Mouse (Mus musculus) forebrain, embryonic 14.5 days (tissue): Measurements from ENCODE around the gene Mvb12b. TPM values are rescaled to one million over a fixed set of nuclear protein-coding genes. Genes with fewer than 3 reads are reported as not detected.
A peak's percentile ranks its signal among the peaks of the same experiment; 100 is the strongest.

Experiments used
- ATAC-seq: fragments of 200-750 bp; cut with Nextera tagmentation; 2 replicates; pipeline ENCODE4 v1.8.0; 2017; ENCODE audit warnings: mild to moderate bottlenecking, moderate library complexity
- DNase-seq: peaks from one replicate; pipeline ENCODE4 v3.0.0-alpha.2; 2015; ENCODE audit warnings: low spot score
- H3K27ac ChIP-seq: fragments of 300-500 bp; sonication (generic); 2 replicates; pipeline ENCODE4 v1.5.1; 2014; ENCODE audit warnings: low read depth, mild to moderate bottlenecking, control low read depth, low read length, moderate library complexity
- H3K27me3 ChIP-seq: fragments of 300-500 bp; sonication (generic); replicated peaks from 2 replicates; pipeline ENCODE4 v1.6.1; 2014; ENCODE audit warnings: low read length, control low read depth, mixed read lengths; ENCODE audit not compliant: control insufficient read depth, insufficient read depth
- H3K36me3 ChIP-seq: fragments of 300-500 bp; sonication (generic); 2 replicates; pipeline ENCODE4 v1.6.1; 2014; ENCODE audit warnings: low read length, control low read depth; ENCODE audit not compliant: control insufficient read depth, insufficient read depth
- H3K4me1 ChIP-seq: fragments of 300-500 bp; sonication (generic); 2 replicates; pipeline ENCODE4 v1.6.1; 2014; ENCODE audit warnings: antibody characterized with exemption, low read length, control low read depth; ENCODE audit not compliant: control insufficient read depth, insufficient read depth
- H3K4me2 ChIP-seq: fragments of 300-500 bp; sonication (generic); 2 replicates; pipeline ENCODE4 v1.6.1; 2014; ENCODE audit warnings: mild to moderate bottlenecking, control low read depth, low read length
- H3K4me3 ChIP-seq: fragments of 300-500 bp; sonication (generic); 2 replicates; pipeline ENCODE4 v1.5.1; 2014; ENCODE audit warnings: low read depth, low read length, control low read depth
- H3K9ac ChIP-seq: fragments of 300-500 bp; sonication (generic); 2 replicates; pipeline ENCODE4 v1.6.1; 2014; ENCODE audit warnings: mild to moderate bottlenecking, low read length, control low read depth, moderate library complexity
- H3K9me3 ChIP-seq: fragments of 300-500 bp; sonication (generic); replicated peaks from 2 replicates; pipeline ENCODE4 v1.6.1; 2016; ENCODE audit warnings: low read length, control low read depth, mixed read lengths; ENCODE audit not compliant: control insufficient read depth
- WGBS: fragments of 180-500 bp; shearing (Covaris S2); extraction: QIAGEN DNeasy Blood & Tissue Kit; methylation state at CpG from one replicate; pipeline ENCODE4 v1.1.7; 2014; 5-methylcytosine and 5-hydroxymethylcytosine counted together
- polyA plus RNA-seq: library from polyadenylated mRNA; unstranded; fragments of >200 nt; fragmentation: Nextera tagmentation; extraction: Ambion mirVana; gene quantifications from 2 replicates; pipeline ENCODE4 v1.2.1, GENCODE M21; 2014

Mvb12b gene
- polyA plus RNA-seq, 1 experiment from 2014 or later = 49.5 TPM

GRCm38 (mm10) chr2:33794483-33794882 is 93.3 kb downstream of the Mvb12b start:
- peak; percentile 30; the same call in 1 of the 2 replicates for ATAC-seq
- H3K36me3 ChIP-seq = peaks cover 27% of the 10 kb centered on the region

GRCm38 (mm10) chr2:33790301-33790700 is 97.4 kb downstream of the Mvb12b start:
- no peak overlapping the region for H3K4me3 ChIP-seq
- 26% methylated on average over 5 of the region's 5 CpGs for WGBS
- no peak overlapping the region for H3K9ac ChIP-seq
- H3K4me1 ChIP-seq = peaks cover 68% of the 10 kb centered on the region
- ATAC-seq (no peak), DNase-seq (no peak)
- H3K4me2 ChIP-seq = no peak overlapping the region
- peak overlapping the region; percentile 92; the same call in 1 of the 2 replicates for H3K27ac ChIP-seq
- no peaks in the 10 kb centered on the region for H3K9me3 ChIP-seq
- H3K36me3 ChIP-seq = peaks cover 13% of the 10 kb centered on the region
- H3K27me3 ChIP-seq = no peaks in the 10 kb centered on the region

More at GRCm38 (mm10) chr2:33794483-33794882, 93.3 kb downstream of the Mvb12b start:
- WGBS = 63% methylated on average over 9 of the region's 9 CpGs
- DNase-seq = peak; percentile 76
- no peak overlapping the region for H3K4me3 ChIP-seq
- peaks cover 48% of the 10 kb centered on the region for H3K4me1 ChIP-seq
- no peaks in the 10 kb centered on the region for H3K9me3 ChIP-seq
- H3K27me3 ChIP-seq = no peaks in the 10 kb centered on the region; the same call in 1 of the 2 replicates
- H3K4me2 ChIP-seq = no peak overlapping the region
- no peak overlapping the region for H3K9ac ChIP-seq
- peak overlapping the region; percentile 61 for H3K27ac ChIP-seq

- no peaks in the 10 kb centered on the region for H3K27me3 ChIP-seq
- DNase-seq = no peak
- 15% methylated on average over 9 of the region's 9 CpGs for WGBS
- H3K9ac ChIP-seq = peak overlapping the region; percentile 49; the same call in 1 of the 2 replicates
- peaks cover 67% of the 10 kb centered on the region for H3K4me1 ChIP-seq
- peaks cover 13% of the 10 kb centered on the region for H3K36me3 ChIP-seq
- ATAC-seq = no peak
- H3K4me3 ChIP-seq = no peak overlapping the region
- peak overlapping the region; percentile 92 for H3K27ac ChIP-seq
- H3K9me3 ChIP-seq = no peaks in the 10 kb centered on the region
- H3K4me2 ChIP-seq = no peak overlapping the region
These were observed 98.0 kb downstream of the Mvb12b start for GRCm38 (mm10) chr2:33789732-33790131.

- Histone ChIP-seq H3K36me3 (peaks cover 13% of the 10 kb centered on the region), H3K4me3 (no peak overlapping the region), H3K9me3 (no peaks in the 10 kb centered on the region), H3K9ac (peak overlapping the region; percentile 49), H3K4me2 (no peak overlapping the region), H3K4me1 (peaks cover 66% of the 10 kb centered on the region), H3K27me3 (no peaks in the 10 kb centered on the region), H3K27ac (peak overlapping the region; percentile 92)
- 6% methylated on average over 6 of the region's 6 CpGs for WGBS
- ATAC-seq (peak; percentile 66), DNase-seq (peak; percentile 73)
These were observed 98.5 kb downstream of the Mvb12b start for GRCm38 (mm10) chr2:33789279-33789678.

GRCm38 (mm10) chr2:33788851-33789250 is 98.9 kb downstream of the Mvb12b start:
- peak; percentile 56 for ATAC-seq
- peaks cover 64% of the 10 kb centered on the region for H3K4me1 ChIP-seq
- no peak overlapping the region for H3K4me3 ChIP-seq
- H3K4me2 ChIP-seq = no peak overlapping the region
- DNase-seq = peak; percentile 78
- peak overlapping the region; percentile 92; the same call in 1 of the 2 replicates for H3K27ac ChIP-seq
- H3K9ac ChIP-seq = no peak overlapping the region
- H3K36me3 ChIP-seq = peaks cover 13% of the 10 kb centered on the region
- H3K27me3 ChIP-seq = no peaks in the 10 kb centered on the region
- 30% methylated on average over 7 of the region's 7 CpGs for WGBS
- H3K9me3 ChIP-seq = no peaks in the 10 kb centered on the region

- Histone ChIP-seq H3K9me3 (no peaks in the 10 kb centered on the region), H3K27ac (peak overlapping the region; percentile 75), H3K27me3 (no peaks in the 10 kb centered on the region), H3K9ac (no peak overlapping the region), H3K4me1 (peaks cover 65% of the 10 kb centered on the region), H3K4me3 (no peak overlapping the region), H3K4me2 (no peak overlapping the region; the same call in 1 of the 2 replicates), H3K36me3 (peaks cover 11% of the 10 kb centered on the region)
- WGBS = 13% methylated on average over 13 of the region's 13 CpGs
- DNase-seq = no peak
- no peak for ATAC-seq
These were observed 99.6 kb downstream of the Mvb12b start for GRCm38 (mm10) chr2:33788131-33788530.

- Histone ChIP-seq H3K9me3 (no peaks in the 10 kb centered on the region), H3K36me3 (no peaks in the 10 kb centered on the region), H3K4me2 (no peak overlapping the region), H3K27ac (peak overlapping the region; percentile 95), H3K9ac (no peak overlapping the region), H3K4me3 (no peak overlapping the region), H3K4me1 (peaks cover 73% of the 10 kb centered on the region), H3K27me3 (no peaks in the 10 kb centered on the region)
- ATAC-seq (0 out of 2 replicates have a peak, but pooled peaks have one; percentile 33), DNase-seq (peak; percentile 54)
- WGBS = 8% methylated on average over 6 of the region's 6 CpGs
These were observed 101.7 kb downstream of the Mvb12b start for GRCm38 (mm10) chr2:33786064-33786463.

- H3K4me2 ChIP-seq = peak overlapping the region; percentile 28; the same call in 1 of the 2 replicates
- H3K27ac ChIP-seq = peak overlapping the region; percentile 95
- no peaks in the 10 kb centered on the region for H3K9me3 ChIP-seq
- DNase-seq (peak; percentile 96), ATAC-seq (peak; percentile 86)
- H3K27me3 ChIP-seq = no peaks in the 10 kb centered on the region
- H3K36me3 ChIP-seq = no peaks in the 10 kb centered on the region
- peak overlapping the region; percentile 45 for H3K9ac ChIP-seq
- no peak overlapping the region for H3K4me3 ChIP-seq
- H3K4me1 ChIP-seq = peaks cover 71% of the 10 kb centered on the region
- 4% methylated on average over 13 of the region's 13 CpGs for WGBS
These were observed 102.2 kb downstream of the Mvb12b start for GRCm38 (mm10) chr2:33785596-33785995.

GRCm38 (mm10) chr2:33784721-33785120 is 103.0 kb downstream of the Mvb12b start:
- Histone ChIP-seq H3K4me1 (peaks cover 62% of the 10 kb centered on the region), H3K4me3 (no peak overlapping the region), H3K9me3 (no peaks in the 10 kb centered on the region), H3K27ac (peak overlapping the region; percentile 59; the same call in 1 of the 2 replicates), H3K9ac (no peak overlapping the region), H3K27me3 (no peaks in the 10 kb centered on the region), H3K36me3 (no peaks in the 10 kb centered on the region), H3K4me2 (no peak overlapping the region)
- no peak for ATAC-seq
- WGBS = 16% methylated on average over 1 of the region's 1 CpGs
- no peak for DNase-seq
